Mouse (Mus musculus): ENCODE results near the gene Gpr149. TPM values are rescaled to one million over a fixed set of nuclear protein-coding genes. Genes with fewer than 3 reads are reported as not detected.

Gpr149 gene
- polyA plus RNA-seq (2014; fragmentation: Nextera tagmentation; extraction: Ambion mirVana), result not detected in 2 replicates

- H3K9ac ChIP-seq (ENCODE audit: low read depth, low read length), result no peak within 1 kb of the TSS
- no peaks in the 10 kb centered on the region for H3K4me1 ChIP-seq (ENCODE audit: control insufficient read depth, insufficient read depth, low read length)
- H3K4me3 ChIP-seq (ENCODE audit: low read length), result peak within 1 kb of the TSS; percentile 40
- no peaks in the 10 kb centered on the region for H3K36me3 ChIP-seq (ENCODE audit: control insufficient read depth, insufficient read depth, low read length)
- H3K4me2 ChIP-seq (replicated peaks; ENCODE audit: low read depth, low read length), result peak within 1 kb of the TSS; percentile 78
- peaks cover 11% of the 10 kb centered on the region; the same call in 1 of the 2 replicates for H3K27me3 ChIP-seq (ENCODE audit: control insufficient read depth, insufficient read depth, low read length)
- H3K27ac ChIP-seq (ENCODE audit: low read depth, low read length), result no peak within 1 kb of the TSS
- 52% methylated on average over 1 of the region's 1 CpGs for WGBS
- ATAC-seq (ENCODE audit: low FRiP score, low TSS enrichment), result no peak
- no peaks in the 10 kb centered on the region for H3K9me3 ChIP-seq (ENCODE audit: control insufficient read depth, low read length)
Observed at GRCm38 (mm10) chr3:62604973-62605372, at the start of gene Gpr149. Gpr149 (minus strand) TSS chr3:62605140.

- no peak overlapping the region for H3K27ac ChIP-seq (ENCODE audit: low read depth, low read length)
- H3K4me3 ChIP-seq (ENCODE audit: low read length), result no peak overlapping the region
- H3K36me3 ChIP-seq (ENCODE audit: control insufficient read depth, insufficient read depth, low read length), result no peaks in the 10 kb centered on the region
- no peak overlapping the region for H3K9ac ChIP-seq (ENCODE audit: low read depth, low read length)
- H3K9me3 ChIP-seq (ENCODE audit: control insufficient read depth, low read length), result no peaks in the 10 kb centered on the region
- H3K27me3 ChIP-seq (ENCODE audit: control insufficient read depth, insufficient read depth, low read length), result no peaks in the 10 kb centered on the region
- H3K4me1 ChIP-seq (ENCODE audit: control insufficient read depth, insufficient read depth, low read length), result no peaks in the 10 kb centered on the region
- no peak overlapping the region for H3K4me2 ChIP-seq (replicated peaks; ENCODE audit: low read depth, low read length)
- no peak for ATAC-seq (ENCODE audit: low FRiP score, low TSS enrichment)
- WGBS, result 32% methylated on average over 1 of the region's 1 CpGs
Observed at GRCm38 (mm10) chr3:62650551-62650950, 45.6 kb upstream of the Gpr149 start.

- Histone ChIP-seq H3K9ac (ENCODE audit: low read depth, low read length) (no peak overlapping the region), H3K36me3 (ENCODE audit: control insufficient read depth, insufficient read depth, low read length) (no peaks in the 10 kb centered on the region), H3K27me3 (ENCODE audit: control insufficient read depth, insufficient read depth, low read length) (no peaks in the 10 kb centered on the region), H3K4me2 (replicated peaks; ENCODE audit: low read depth, low read length) (no peak overlapping the region), H3K9me3 (ENCODE audit: control insufficient read depth, low read length) (no peaks in the 10 kb centered on the region), H3K27ac (ENCODE audit: low read depth, low read length) (no peak overlapping the region), H3K4me3 (ENCODE audit: low read length) (no peak overlapping the region), H3K4me1 (ENCODE audit: control insufficient read depth, insufficient read depth, low read length) (no peaks in the 10 kb centered on the region)
- ATAC-seq (ENCODE audit: low FRiP score, low TSS enrichment), result no peak
- 76% methylated on average over 3 of the region's 3 CpGs for WGBS
Observed at GRCm38 (mm10) chr3:62610861-62611260, 5.9 kb upstream of the Gpr149 start.

DNA sequence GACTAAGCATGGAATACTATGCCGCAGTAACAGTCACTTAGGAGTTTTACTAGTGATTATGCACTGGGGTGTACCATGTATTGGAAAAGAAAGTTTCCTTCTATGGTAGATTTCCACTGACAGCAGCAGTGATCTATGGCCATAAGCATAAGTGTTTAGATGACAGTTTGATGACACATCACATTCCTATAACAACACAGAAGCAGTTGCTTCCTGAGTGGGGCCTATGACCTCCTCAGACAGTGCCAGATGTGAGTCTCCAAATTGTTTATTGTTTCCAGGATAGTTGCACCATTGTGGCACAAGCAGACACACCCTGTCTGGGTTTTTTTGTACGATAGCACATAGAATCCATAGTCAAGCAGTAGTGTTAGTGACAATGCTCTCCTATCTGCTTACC is 991 bp upstream of the Gpr149 start:
- no peaks in the 10 kb centered on the region for H3K9me3 ChIP-seq (ENCODE audit: control insufficient read depth, low read length)
- H3K4me1 ChIP-seq (ENCODE audit: control insufficient read depth, insufficient read depth, low read length), result no peaks in the 10 kb centered on the region
- 87% methylated on average over 2 of the region's 2 CpGs for WGBS
- no peaks in the 10 kb centered on the region for H3K36me3 ChIP-seq (ENCODE audit: control insufficient read depth, insufficient read depth, low read length)
- H3K9ac ChIP-seq (ENCODE audit: low read depth, low read length), result no peak overlapping the region
- ATAC-seq (ENCODE audit: low FRiP score, low TSS enrichment), result no peak
- peaks cover 11% of the 10 kb centered on the region; the same call in 1 of the 2 replicates for H3K27me3 ChIP-seq (ENCODE audit: control insufficient read depth, insufficient read depth, low read length)
- H3K27ac ChIP-seq (ENCODE audit: low read depth, low read length), result no peak overlapping the region
- H3K4me2 ChIP-seq (replicated peaks; ENCODE audit: low read depth, low read length), result no peak overlapping the region
- no peak overlapping the region for H3K4me3 ChIP-seq (ENCODE audit: low read length)

DNA sequence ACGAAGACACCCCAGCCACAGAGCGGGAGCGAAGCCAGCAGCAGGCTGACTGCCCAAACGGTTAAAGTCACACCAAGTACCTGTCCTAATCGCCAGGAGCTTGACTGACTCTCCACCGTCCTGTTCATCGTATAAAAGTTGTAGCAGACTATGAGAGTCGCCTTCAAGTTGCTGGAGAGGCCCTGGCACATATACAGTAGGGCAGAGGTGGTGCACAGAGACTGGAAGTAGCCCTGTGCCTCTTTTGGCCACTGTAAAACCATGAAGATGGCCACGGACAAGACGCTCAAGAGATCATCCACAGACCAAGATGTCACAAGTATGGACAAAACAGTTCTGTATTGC is 921 bp downstream of the Gpr149 start:
- H3K9ac ChIP-seq (ENCODE audit: low read depth, low read length), result no peak overlapping the region
- H3K27me3 ChIP-seq (ENCODE audit: control insufficient read depth, insufficient read depth, low read length), result peaks cover 11% of the 10 kb centered on the region; the same call in 1 of the 2 replicates
- H3K9me3 ChIP-seq (ENCODE audit: control insufficient read depth, low read length), result no peaks in the 10 kb centered on the region
- H3K36me3 ChIP-seq (ENCODE audit: control insufficient read depth, insufficient read depth, low read length), result no peaks in the 10 kb centered on the region
- H3K27ac ChIP-seq (ENCODE audit: low read depth, low read length), result no peak overlapping the region
- H3K4me2 ChIP-seq (replicated peaks; ENCODE audit: low read depth, low read length), result peak overlapping the region; percentile 78
- WGBS, result 17% methylated on average over 10 of the region's 10 CpGs
- H3K4me3 ChIP-seq (ENCODE audit: low read length), result peak overlapping the region; percentile 40
- no peaks in the 10 kb centered on the region for H3K4me1 ChIP-seq (ENCODE audit: control insufficient read depth, insufficient read depth, low read length)
- no peak for ATAC-seq (ENCODE audit: low FRiP score, low TSS enrichment)

GRCm38 (mm10) chr3:62603231-62604046 is 1.5 kb downstream of the Gpr149 start:
- peaks cover 11% of the 10 kb centered on the region; the same call in 1 of the 2 replicates for H3K27me3 ChIP-seq (ENCODE audit: control insufficient read depth, insufficient read depth, low read length)
- no peaks in the 10 kb centered on the region for H3K9me3 ChIP-seq (ENCODE audit: control insufficient read depth, low read length)
- ATAC-seq (ENCODE audit: low FRiP score, low TSS enrichment), result peak; percentile 57; the same call in 1 of the 2 replicates
- WGBS, result 2% methylated on average over 40 of the region's 40 CpGs
- no peaks in the 10 kb centered on the region for H3K36me3 ChIP-seq (ENCODE audit: control insufficient read depth, insufficient read depth, low read length)
- H3K4me3 ChIP-seq (ENCODE audit: low read length), result peak overlapping the region; percentile 40
- no peak overlapping the region for H3K27ac ChIP-seq (ENCODE audit: low read depth, low read length)
- H3K4me2 ChIP-seq (replicated peaks; ENCODE audit: low read depth, low read length), result peak overlapping the region; percentile 78
- H3K4me1 ChIP-seq (ENCODE audit: control insufficient read depth, insufficient read depth, low read length), result no peaks in the 10 kb centered on the region
- H3K9ac ChIP-seq (ENCODE audit: low read depth, low read length), result peak overlapping the region; percentile 5; the same call in 1 of the 2 replicates

DNA sequence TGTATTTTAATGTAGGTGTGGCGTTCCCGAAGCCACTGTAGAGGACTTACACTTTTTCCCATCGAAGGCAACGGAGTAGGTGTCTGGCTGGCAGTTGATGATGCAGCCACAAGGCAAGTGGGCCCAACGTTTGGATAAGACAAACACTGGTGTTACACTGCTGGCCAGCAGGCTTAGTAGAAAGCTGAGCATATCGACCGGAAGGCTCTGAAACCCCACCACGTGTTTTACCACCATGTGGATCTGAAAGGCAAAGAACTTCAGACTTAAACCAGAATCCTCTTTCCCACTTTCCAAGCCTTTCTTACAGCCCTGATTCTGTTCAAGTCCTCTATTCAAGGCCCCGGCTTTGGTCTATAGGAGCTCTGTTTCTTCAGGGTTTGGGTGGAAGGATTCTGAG is 2.5 kb downstream of the Gpr149 start:
- no peak overlapping the region for H3K27ac ChIP-seq (ENCODE audit: low read depth, low read length)
- peaks cover 11% of the 10 kb centered on the region; the same call in 1 of the 2 replicates for H3K27me3 ChIP-seq (ENCODE audit: control insufficient read depth, insufficient read depth, low read length)
- no peak for ATAC-seq (ENCODE audit: low FRiP score, low TSS enrichment)
- H3K9me3 ChIP-seq (ENCODE audit: control insufficient read depth, low read length), result no peaks in the 10 kb centered on the region
- no peaks in the 10 kb centered on the region for H3K4me1 ChIP-seq (ENCODE audit: control insufficient read depth, insufficient read depth, low read length)
- no peaks in the 10 kb centered on the region for H3K36me3 ChIP-seq (ENCODE audit: control insufficient read depth, insufficient read depth, low read length)
- 74% methylated on average over 9 of the region's 9 CpGs for WGBS
- H3K9ac ChIP-seq (ENCODE audit: low read depth, low read length), result no peak overlapping the region
- H3K4me3 ChIP-seq (ENCODE audit: low read length), result no peak overlapping the region
- no peak overlapping the region for H3K4me2 ChIP-seq (replicated peaks; ENCODE audit: low read depth, low read length)

GRCm38 (mm10) chr3:62594842-62595241 is 10.1 kb downstream of the Gpr149 start:
- H3K4me2 ChIP-seq (replicated peaks; ENCODE audit: low read depth, low read length), result no peak overlapping the region
- WGBS, result 25% methylated on average over 7 of the region's 7 CpGs
- H3K4me1 ChIP-seq (ENCODE audit: control insufficient read depth, insufficient read depth, low read length), result no peaks in the 10 kb centered on the region
- H3K9ac ChIP-seq (ENCODE audit: low read depth, low read length), result no peak overlapping the region
- no peaks in the 10 kb centered on the region for H3K27me3 ChIP-seq (ENCODE audit: control insufficient read depth, insufficient read depth, low read length)
- H3K27ac ChIP-seq (ENCODE audit: low read depth, low read length), result no peak overlapping the region
- H3K4me3 ChIP-seq (ENCODE audit: low read length), result no peak overlapping the region
- H3K36me3 ChIP-seq (ENCODE audit: control insufficient read depth, insufficient read depth, low read length), result no peaks in the 10 kb centered on the region
- no peak for ATAC-seq (ENCODE audit: low FRiP score, low TSS enrichment)
- no peaks in the 10 kb centered on the region for H3K9me3 ChIP-seq (ENCODE audit: control insufficient read depth, low read length)

GRCm38 (mm10) chr3:62585072-62585471 is 19.9 kb downstream of the Gpr149 start:
- Histone ChIP-seq H3K27me3 (ENCODE audit: control insufficient read depth, insufficient read depth, low read length) (no peaks in the 10 kb centered on the region), H3K9ac (ENCODE audit: low read depth, low read length) (no peak overlapping the region), H3K4me3 (ENCODE audit: low read length) (no peak overlapping the region), H3K4me1 (ENCODE audit: control insufficient read depth, insufficient read depth, low read length) (no peaks in the 10 kb centered on the region), H3K9me3 (ENCODE audit: control insufficient read depth, low read length) (no peaks in the 10 kb centered on the region), H3K27ac (ENCODE audit: low read depth, low read length) (no peak overlapping the region), H3K36me3 (ENCODE audit: control insufficient read depth, insufficient read depth, low read length) (no peaks in the 10 kb centered on the region), H3K4me2 (replicated peaks; ENCODE audit: low read depth, low read length) (no peak overlapping the region)
- 84% methylated on average over 1 of the region's 1 CpGs for WGBS
- ATAC-seq (ENCODE audit: low FRiP score, low TSS enrichment), result no peak

Data from kidney, embryonic 14.5 days (tissue).